ENCODE assay signal across 9 mouse cellular contexts in genomic region chr10:121351066-121351581, GRCm38 (mm10). TPM values are rescaled to one million over a fixed set of nuclear protein-coding genes. Genes with fewer than 3 reads are reported as not detected.
A peak's percentile ranks its signal among the peaks of the same experiment; 100 is the strongest.
DNase-seq lines count a peak whose midpoint lies in the region; ATAC-seq and TF ChIP-seq lines count a peak whose summit lies in the region.
"Had no signal": no experiment of that assay in that cellular context is flagged by ENCODE, and none has a peak within 500 bp of the region (broad histone marks: within the 10 kb centered on the region; RNA-seq: fewer than 3 reads in every experiment).

TSS of gene Tbc1d30 (minus strand) at chr10:121351278.

- ATAC-seq in hindbrain, postnatal 0 days: peak; percentile 40; the same call in 1 of the 2 replicates
- peak; percentile 83 for ATAC-seq in megakaryocyte progenitor cell, adult 5-6 weeks (replicated peaks; ENCODE audit: poor library complexity)
- peak; percentile 84 for ATAC-seq in stomach, postnatal 0 days (ENCODE audit: low FRiP score, low TSS enrichment)

- H3K36me3 ChIP-seq in hindbrain, postnatal 0 days (ENCODE audit: insufficient read depth, low read length): no peaks in the 10 kb centered on the region
- H3K36me3 ChIP-seq in stomach, postnatal 0 days (ENCODE audit: control insufficient read depth, insufficient read depth, low read length): no peaks in the 10 kb centered on the region
- H3K36me3 ChIP-seq: G1E had no signal

- TF ChIP-seq EP300 in stomach, postnatal 0 days (optimal IDR thresholded peaks at IDR 0.05): no peak

- peak within 1 kb of the TSS; percentile 33 for H3K9ac ChIP-seq in hindbrain, postnatal 0 days (replicated peaks; ENCODE audit: low read length)
- H3K9ac ChIP-seq in stomach, postnatal 0 days (ENCODE audit: low read length): peak within 1 kb of the TSS; percentile 54

- TF ChIP-seq CTCF in hindbrain, postnatal 0 days (IDR thresholded peaks at IDR 0.05; ENCODE audit: low read depth): no peak
- TF ChIP-seq CTCF in stomach, postnatal 0 days (IDR thresholded peaks at IDR 0.05; ENCODE audit: low read depth): no peak; the same call in 1 of the 2 replicates

- H3K27ac ChIP-seq in hindbrain, postnatal 0 days: 0 out of 2 replicates have a peak within 1 kb of the TSS, but pooled peaks have one; percentile 2
- peak within 1 kb of the TSS; percentile 79 for H3K27ac ChIP-seq in stomach, postnatal 0 days (replicated peaks)

- intact Hi-C loops in left cerebral cortex, postnatal 4 days (cut with DNase I): no loop called here

- peak within 1 kb of the TSS; percentile 87 for H3K4me2 ChIP-seq in hindbrain, postnatal 0 days (ENCODE audit: low read depth, low read length)
- H3K4me2 ChIP-seq in stomach, postnatal 0 days (replicated peaks; ENCODE audit: low read depth): peak within 1 kb of the TSS; percentile 70

- WGBS in hindbrain, postnatal 0 days: under 1% methylated on average over 56 of the region's 61 CpGs
- WGBS in stomach, postnatal 0 days: 0% methylated on average over 60 of the region's 61 CpGs

- peaks cover 11% of the 10 kb centered on the region; the same call in 1 of the 2 replicates for H3K27me3 ChIP-seq in hindbrain, postnatal 0 days (ENCODE audit: insufficient read depth, low read length)
- no peaks in the 10 kb centered on the region; the same call in 1 of the 2 replicates for H3K27me3 ChIP-seq in stomach, postnatal 0 days (ENCODE audit: control insufficient read depth, insufficient read depth, low read length)

- H3K4me1 ChIP-seq in hindbrain, postnatal 0 days (ENCODE audit: insufficient read depth, low read length): peaks cover 11% of the 10 kb centered on the region
- peaks cover 4% of the 10 kb centered on the region; the same call in 1 of the 2 replicates for H3K4me1 ChIP-seq in stomach, postnatal 0 days (replicated peaks; ENCODE audit: control insufficient read depth, insufficient read depth)

- no peaks in the 10 kb centered on the region for H3K9me3 ChIP-seq in hindbrain, postnatal 0 days (ENCODE audit: low read length)
- no peaks in the 10 kb centered on the region for H3K9me3 ChIP-seq in stomach, postnatal 0 days (ENCODE audit: control insufficient read depth, low read length)

- no peak for DNase-seq in layer of hippocampus, adult 8-10 months (ENCODE audit: low spot score in 2 of 2)
- no peak for DNase-seq in layer of hippocampus, adult 9-10 months (ENCODE audit: low spot score)
- peak; percentile 32 to 48 for DNase-seq in cerebellum, adult 18-20 months
- peak; percentile 45 for DNase-seq in gastrocnemius, postnatal 10 days
- DNase-seq in hindbrain, postnatal 0 days (ENCODE audit: low spot score): peak; percentile 32
- DNase-seq in left cerebral cortex, postnatal 4 days: peak; percentile 66
- peak; percentile 87 for DNase-seq in stomach, postnatal 0 days (ENCODE audit: low spot score)

- H3K4me3 ChIP-seq in hindbrain, postnatal 0 days (ENCODE audit: low read length): peak within 1 kb of the TSS; percentile 49
- H3K4me3 ChIP-seq in stomach, postnatal 0 days (ENCODE audit: low read depth, low read length): peak within 1 kb of the TSS; percentile 59

RNA-seq across cellular contexts. Expression of gene Tbc1d30, which starts in this region (rescaled TPM):
- 10 to 100 TPM; 38.6 to 44.0 (median 40.6) TPM for total RNA-seq in layer of hippocampus, adult 8-10 months (2022)
- under 1 TPM; 0.86 to 0.87 TPM for total RNA-seq in gastrocnemius, postnatal 10 days (2021)
- total RNA-seq in hindbrain, postnatal 0 days (2014; rRNA removed): 47.5 and 55.6 TPM in 2 replicates
- 9.6 and 10.4 TPM in 2 replicates for polyA plus RNA-seq in hindbrain, postnatal 0 days (2015; fragmentation: Nextera tagmentation; extraction: Ambion mirVana)
- total RNA-seq in left cerebral cortex, postnatal 4 days (2021): 10 to 100 TPM; 64.4 to 66.5 TPM
- 0.51 and 0.59 TPM in 2 replicates for total RNA-seq in megakaryocyte progenitor cell, adult 5-6 weeks (2015)
- 1.3 TPM in 1 of 2 replicates, not detected in the other for total RNA-seq in megakaryocyte progenitor cell, adult 5-6 weeks (2017)
- 3.8 and 4.1 TPM in 2 replicates for polyA plus RNA-seq in stomach, postnatal 0 days (2015; fragmentation: Nextera tagmentation; extraction: Ambion mirVana)
- polyA plus RNA-seq: G1E had no signal

Comparison
In these comparisons a context has a peak if more than half of its experiments do, and no peak if none do; other contexts are left out.
1. RNA of gene Tbc1d30 (total RNA-seq): 64.4 to 66.5 TPM in left cerebral cortex, postnatal 4 days, 47.5 to 55.6 TPM in hindbrain, postnatal 0 days and 38.6 to 44.0 TPM in layer of hippocampus, adult 8-10 months; 0.51 to 1.3 TPM in megakaryocyte progenitor cell, adult 5-6 weeks and 0.86 to 0.87 TPM in gastrocnemius, postnatal 10 days; every median in the first group is over 10 times any median in the second.
2. Peak in DNase-seq in gastrocnemius, postnatal 10 days; RNA of the gene not detected or under 1 TPM.
3. DNase-seq: peak in cerebellum, adult 18-20 months (2 of 2), hindbrain, postnatal 0 days (single experiment), left cerebral cortex, postnatal 4 days (single experiment) and stomach, postnatal 0 days (single experiment); none in layer of hippocampus, adult 8-10 months (0 of 2) and layer of hippocampus, adult 9-10 months (single experiment).
4. Peak in every context shown above with its lines, with median percentiles within 50 percentile points of each other: ATAC-seq.